Mouse (Mus musculus): Measurements from ENCODE around the gene Isy1. TPM values are rescaled to one million over a fixed set of nuclear protein-coding genes. Genes with fewer than 3 reads are reported as not detected.

The Isy1 gene
- polyA plus RNA-seq, 1 experiment from 2014 or later: 45.6 TPM

DNA sequence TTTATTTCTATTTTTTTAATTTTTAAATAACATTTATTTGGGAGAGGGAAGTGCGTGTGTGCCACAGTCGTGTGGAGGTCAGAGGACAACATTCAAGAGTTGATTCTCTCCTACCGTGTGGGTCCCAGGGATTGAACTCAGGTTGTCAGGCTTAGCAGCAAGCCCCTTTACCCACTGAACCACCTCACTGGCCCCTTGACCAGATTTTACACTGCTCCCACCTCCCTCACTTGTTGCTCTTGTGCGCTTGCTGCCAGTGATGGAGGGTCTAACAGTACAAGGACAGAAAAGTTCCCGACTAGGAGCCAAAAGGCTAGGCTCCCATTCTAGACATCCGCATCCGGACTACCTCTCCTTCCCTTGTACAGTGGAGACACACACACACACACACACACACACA, 33.1 kb downstream of the Isy1 start:
- Histone ChIP-seq H3K4me2 (ENCODE audit: low read depth) (no peak overlapping the region), H3K4me1 (ENCODE audit: control insufficient read depth, insufficient read depth, low read length) (no peaks in the 10 kb centered on the region), H3K27ac (ENCODE audit: low read depth, low read length) (no peak overlapping the region), H3K9ac (ENCODE audit: low read length) (no peak overlapping the region), H3K4me3 (ENCODE audit: low read depth, low read length) (no peak overlapping the region), H3K36me3 (ENCODE audit: control insufficient read depth, insufficient read depth, low read length) (no peaks in the 10 kb centered on the region), H3K27me3 (ENCODE audit: control insufficient read depth, insufficient read depth, low read length) (no peaks in the 10 kb centered on the region), H3K9me3 (ENCODE audit: control insufficient read depth, low read length) (no peaks in the 10 kb centered on the region)
- ATAC-seq (ENCODE audit: insufficient read depth, low FRiP score, low TSS enrichment): no peak
- WGBS: 96% methylated on average over 7 of the region's 7 CpGs
- no peak for DNase-seq (ENCODE audit: low spot score)

DNA sequence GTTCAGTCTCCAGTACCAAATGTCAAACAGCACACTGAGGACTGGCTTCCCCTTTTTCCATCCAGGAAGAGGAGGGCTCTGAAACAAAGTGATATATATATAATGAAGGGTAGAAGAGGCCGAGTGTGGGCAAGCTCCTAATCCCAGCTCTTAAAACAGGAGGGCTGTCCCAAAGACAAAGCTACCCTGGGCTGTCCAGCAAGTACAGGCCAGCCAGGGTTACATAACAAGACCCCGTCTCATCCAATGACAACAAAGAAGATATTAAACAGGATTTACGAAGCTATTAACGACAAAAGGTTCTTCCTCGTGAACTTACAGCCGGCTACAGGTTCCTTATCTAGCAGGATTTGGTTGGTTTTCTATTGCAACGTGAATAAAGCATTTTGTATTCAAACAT, 33.7 kb downstream of the Isy1 start:
- H3K4me3 ChIP-seq (ENCODE audit: low read depth, low read length): no peak overlapping the region
- no peaks in the 10 kb centered on the region for H3K36me3 ChIP-seq (ENCODE audit: control insufficient read depth, insufficient read depth, low read length)
- no peak overlapping the region for H3K9ac ChIP-seq (ENCODE audit: low read length)
- H3K4me2 ChIP-seq (ENCODE audit: low read depth): no peak overlapping the region
- WGBS: 83% methylated on average over 7 of the region's 7 CpGs
- H3K27me3 ChIP-seq (ENCODE audit: control insufficient read depth, insufficient read depth, low read length): no peaks in the 10 kb centered on the region
- DNase-seq (ENCODE audit: low spot score) (no peak), ATAC-seq (ENCODE audit: insufficient read depth, low FRiP score, low TSS enrichment) (no peak)
- H3K9me3 ChIP-seq (ENCODE audit: control insufficient read depth, low read length): no peaks in the 10 kb centered on the region
- no peaks in the 10 kb centered on the region for H3K4me1 ChIP-seq (ENCODE audit: control insufficient read depth, insufficient read depth, low read length)
- no peak overlapping the region for H3K27ac ChIP-seq (ENCODE audit: low read depth, low read length)

GRCm38 (mm10) chr6:87804036-87804435, 34.6 kb downstream of the Isy1 start:
- DNase-seq (ENCODE audit: low spot score): no peak
- WGBS: 91% methylated on average over 1 of the region's 1 CpGs
- H3K4me1 ChIP-seq (ENCODE audit: control insufficient read depth, insufficient read depth, low read length): no peaks in the 10 kb centered on the region
- ATAC-seq (ENCODE audit: insufficient read depth, low FRiP score, low TSS enrichment): no peak
- no peak overlapping the region for H3K27ac ChIP-seq (ENCODE audit: low read depth, low read length)
- H3K4me3 ChIP-seq (ENCODE audit: low read depth, low read length): no peak overlapping the region
- no peak overlapping the region for H3K4me2 ChIP-seq (ENCODE audit: low read depth)
- no peaks in the 10 kb centered on the region for H3K27me3 ChIP-seq (ENCODE audit: control insufficient read depth, insufficient read depth, low read length)
- no peaks in the 10 kb centered on the region for H3K36me3 ChIP-seq (ENCODE audit: control insufficient read depth, insufficient read depth, low read length)
- H3K9me3 ChIP-seq (ENCODE audit: control insufficient read depth, low read length): no peaks in the 10 kb centered on the region
- no peak overlapping the region for H3K9ac ChIP-seq (ENCODE audit: low read length)

DNA sequence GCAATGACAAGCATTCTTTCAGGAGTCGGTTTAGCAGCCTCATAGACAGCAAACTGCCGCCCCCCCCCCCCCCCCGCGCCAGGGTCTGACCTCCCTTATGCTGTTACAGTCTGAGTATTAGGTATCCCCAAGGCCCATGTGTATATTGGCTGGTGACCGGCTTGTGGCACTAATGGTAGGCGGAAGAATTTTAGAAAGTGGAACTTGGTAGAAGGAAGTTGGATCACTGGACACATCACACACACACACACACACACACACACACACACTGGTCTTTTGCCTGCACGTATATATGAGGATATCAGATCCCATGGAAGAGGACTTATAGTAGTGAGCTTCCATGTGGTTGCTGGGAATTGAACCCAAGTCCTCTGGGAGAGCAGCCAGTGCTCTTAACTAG, 36.1 kb downstream of the Isy1 start:
- no peak overlapping the region for H3K4me3 ChIP-seq (ENCODE audit: low read depth, low read length)
- DNase-seq (ENCODE audit: low spot score) (no peak), ATAC-seq (ENCODE audit: insufficient read depth, low FRiP score, low TSS enrichment) (no peak)
- H3K4me1 ChIP-seq (ENCODE audit: control insufficient read depth, insufficient read depth, low read length): no peaks in the 10 kb centered on the region
- no peak overlapping the region for H3K9ac ChIP-seq (ENCODE audit: low read length)
- no peak overlapping the region for H3K27ac ChIP-seq (ENCODE audit: low read depth, low read length)
- H3K9me3 ChIP-seq (ENCODE audit: control insufficient read depth, low read length): no peaks in the 10 kb centered on the region
- H3K36me3 ChIP-seq (ENCODE audit: control insufficient read depth, insufficient read depth, low read length): no peaks in the 10 kb centered on the region
- no peak overlapping the region for H3K4me2 ChIP-seq (ENCODE audit: low read depth)
- no peaks in the 10 kb centered on the region for H3K27me3 ChIP-seq (ENCODE audit: control insufficient read depth, insufficient read depth, low read length)
- 86% methylated on average over 7 of the region's 7 CpGs for WGBS

DNA sequence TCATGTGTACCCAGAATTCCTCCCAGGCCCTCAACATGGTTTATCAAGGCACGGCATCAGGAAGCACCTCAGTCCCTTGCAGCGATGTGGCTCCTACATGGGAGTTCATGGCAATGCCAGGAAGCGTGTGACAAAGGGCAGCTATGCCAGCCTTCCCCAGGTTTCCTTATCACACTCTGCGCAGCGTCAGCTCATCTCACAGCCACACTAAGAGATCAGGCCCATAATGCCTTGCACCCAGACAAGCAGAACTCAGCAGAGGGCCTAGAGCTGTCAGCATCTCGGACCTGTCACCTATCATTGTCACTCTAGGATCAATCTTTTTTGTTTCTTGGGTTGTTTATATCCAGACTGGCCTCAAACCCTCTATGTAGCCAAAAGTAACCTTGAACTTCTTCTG, 39.0 kb downstream of the Isy1 start:
- 95% methylated on average over 6 of the region's 6 CpGs for WGBS
- H3K27me3 ChIP-seq (ENCODE audit: control insufficient read depth, insufficient read depth, low read length): no peaks in the 10 kb centered on the region
- no peaks in the 10 kb centered on the region for H3K9me3 ChIP-seq (ENCODE audit: control insufficient read depth, low read length)
- DNase-seq (ENCODE audit: low spot score) (no peak), ATAC-seq (ENCODE audit: insufficient read depth, low FRiP score, low TSS enrichment) (no peak)
- H3K27ac ChIP-seq (ENCODE audit: low read depth, low read length): no peak overlapping the region
- no peak overlapping the region for H3K4me3 ChIP-seq (ENCODE audit: low read depth, low read length)
- no peaks in the 10 kb centered on the region for H3K4me1 ChIP-seq (ENCODE audit: control insufficient read depth, insufficient read depth, low read length)
- H3K4me2 ChIP-seq (ENCODE audit: low read depth): no peak overlapping the region
- no peaks in the 10 kb centered on the region for H3K36me3 ChIP-seq (ENCODE audit: control insufficient read depth, insufficient read depth, low read length)
- no peak overlapping the region for H3K9ac ChIP-seq (ENCODE audit: low read length)

- no peak overlapping the region for H3K27ac ChIP-seq (ENCODE audit: low read depth, low read length)
- no peaks in the 10 kb centered on the region for H3K36me3 ChIP-seq (ENCODE audit: control insufficient read depth, insufficient read depth, low read length)
- no peak for DNase-seq (ENCODE audit: low spot score)
- H3K9me3 ChIP-seq (ENCODE audit: control insufficient read depth, low read length): no peaks in the 10 kb centered on the region
- no peak overlapping the region for H3K4me2 ChIP-seq (ENCODE audit: low read depth)
- WGBS: 41% methylated on average over 2 of the region's 2 CpGs
- no peaks in the 10 kb centered on the region for H3K27me3 ChIP-seq (ENCODE audit: control insufficient read depth, insufficient read depth, low read length)
- no peak for ATAC-seq (ENCODE audit: insufficient read depth, low FRiP score, low TSS enrichment)
- H3K4me1 ChIP-seq (ENCODE audit: control insufficient read depth, insufficient read depth, low read length): no peaks in the 10 kb centered on the region
- no peak overlapping the region for H3K4me3 ChIP-seq (ENCODE audit: low read depth, low read length)
- H3K9ac ChIP-seq (ENCODE audit: low read length): no peak overlapping the region
Observed at GRCm38 (mm10) chr6:87797321-87797720, 41.3 kb downstream of the Isy1 start.

DNA sequence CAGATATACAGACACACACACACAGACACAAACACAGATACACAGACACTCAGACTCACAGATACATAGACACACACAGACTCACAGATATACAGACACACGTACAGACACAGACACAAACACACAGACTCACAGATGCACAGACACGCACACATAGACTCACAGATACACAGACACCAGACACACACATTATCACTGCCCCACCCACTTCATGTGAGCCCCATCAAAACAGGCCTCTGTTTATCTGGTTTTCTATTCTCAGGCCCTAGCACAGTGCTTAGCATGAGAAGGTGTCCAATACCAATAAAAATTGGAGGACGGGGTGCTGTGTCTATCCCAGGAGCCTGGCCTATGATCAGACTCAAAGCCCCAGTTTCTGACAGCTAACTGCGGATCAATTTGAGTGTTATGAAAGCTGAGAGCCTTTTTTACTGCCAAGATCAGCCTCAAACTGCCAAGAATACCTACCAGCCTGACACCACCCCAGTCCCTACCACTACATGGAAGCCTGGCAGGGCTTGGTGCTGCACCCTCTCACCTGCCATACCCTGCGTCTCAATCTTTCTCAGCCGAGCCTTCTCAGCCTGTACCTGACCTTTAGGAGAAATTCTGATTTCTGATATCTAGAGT, 42.2 kb downstream of the Isy1 start:
- Histone ChIP-seq H3K9me3 (ENCODE audit: control insufficient read depth, low read length) (no peaks in the 10 kb centered on the region), H3K4me1 (ENCODE audit: control insufficient read depth, insufficient read depth, low read length) (no peaks in the 10 kb centered on the region), H3K9ac (ENCODE audit: low read length) (no peak overlapping the region), H3K27ac (ENCODE audit: low read depth, low read length) (no peak overlapping the region), H3K27me3 (ENCODE audit: control insufficient read depth, insufficient read depth, low read length) (no peaks in the 10 kb centered on the region), H3K36me3 (ENCODE audit: control insufficient read depth, insufficient read depth, low read length) (no peaks in the 10 kb centered on the region), H3K4me3 (ENCODE audit: low read depth, low read length) (no peak overlapping the region), H3K4me2 (ENCODE audit: low read depth) (no peak overlapping the region)
- no peak for ATAC-seq (ENCODE audit: insufficient read depth, low FRiP score, low TSS enrichment)
- no peak for DNase-seq (ENCODE audit: low spot score)
- 91% methylated on average over 6 of the region's 6 CpGs for WGBS

DNA sequence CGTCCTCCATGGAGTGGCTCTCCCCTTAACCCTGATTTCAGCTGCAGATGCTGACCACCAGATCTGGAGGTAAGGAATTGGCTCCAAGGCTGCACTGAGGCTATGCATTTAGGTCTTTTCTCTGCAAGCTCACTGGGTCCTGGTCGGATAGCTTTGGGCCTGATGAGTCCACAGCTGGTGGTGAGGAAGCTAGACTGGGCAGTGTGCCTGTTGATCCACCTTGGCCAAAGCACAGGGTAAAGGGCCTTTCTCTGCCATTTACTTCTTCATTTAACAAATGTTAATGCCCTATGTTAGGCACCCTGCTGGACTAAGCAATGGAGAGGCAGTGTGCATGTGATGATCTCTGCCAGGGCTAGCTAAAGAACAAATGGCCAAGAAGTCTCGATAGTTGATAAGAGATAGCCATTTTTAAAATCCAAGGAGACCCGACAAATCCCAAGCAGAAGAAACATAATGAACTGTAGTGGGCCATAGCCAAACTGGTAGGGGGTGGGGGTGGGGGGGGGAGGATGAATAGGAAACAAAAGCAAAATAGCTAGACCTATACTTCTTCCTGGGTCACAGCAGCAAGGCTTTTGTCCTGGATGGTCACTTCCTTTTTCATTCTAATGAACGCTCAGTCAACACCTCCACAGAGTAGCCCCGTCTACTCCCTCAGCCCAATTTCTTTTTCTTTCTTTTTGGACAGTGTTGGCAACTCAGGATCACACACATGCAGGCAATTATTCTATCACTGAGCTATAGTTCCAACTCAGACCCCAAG, 43.0 kb downstream of the Isy1 start:
- Histone ChIP-seq H3K36me3 (ENCODE audit: control insufficient read depth, insufficient read depth, low read length) (no peaks in the 10 kb centered on the region), H3K9ac (ENCODE audit: low read length) (no peak overlapping the region), H3K4me1 (ENCODE audit: control insufficient read depth, insufficient read depth, low read length) (no peaks in the 10 kb centered on the region), H3K9me3 (ENCODE audit: control insufficient read depth, low read length) (no peaks in the 10 kb centered on the region), H3K27me3 (ENCODE audit: control insufficient read depth, insufficient read depth, low read length) (no peaks in the 10 kb centered on the region), H3K4me2 (ENCODE audit: low read depth) (no peak overlapping the region), H3K4me3 (ENCODE audit: low read depth, low read length) (no peak overlapping the region), H3K27ac (ENCODE audit: low read depth, low read length) (no peak overlapping the region)
- ATAC-seq (ENCODE audit: insufficient read depth, low FRiP score, low TSS enrichment): no peak
- WGBS: 59% methylated on average over 6 of the region's 6 CpGs
- DNase-seq (ENCODE audit: low spot score): no peak

- Histone ChIP-seq H3K9me3 (ENCODE audit: control insufficient read depth, low read length) (no peaks in the 10 kb centered on the region), H3K27ac (ENCODE audit: low read depth, low read length) (no peak overlapping the region), H3K27me3 (ENCODE audit: control insufficient read depth, insufficient read depth, low read length) (no peaks in the 10 kb centered on the region), H3K4me1 (ENCODE audit: control insufficient read depth, insufficient read depth, low read length) (no peaks in the 10 kb centered on the region), H3K9ac (ENCODE audit: low read length) (no peak overlapping the region), H3K4me3 (ENCODE audit: low read depth, low read length) (no peak overlapping the region), H3K36me3 (ENCODE audit: control insufficient read depth, insufficient read depth, low read length) (no peaks in the 10 kb centered on the region), H3K4me2 (ENCODE audit: low read depth) (no peak overlapping the region)
- no peak for DNase-seq (ENCODE audit: low spot score)
- ATAC-seq (ENCODE audit: insufficient read depth, low FRiP score, low TSS enrichment): no peak
- 94% methylated on average over 10 of the region's 10 CpGs for WGBS
Observed at GRCm38 (mm10) chr6:87793821-87794510, 44.6 kb downstream of the Isy1 start.
